Mouse (Mus musculus) heart, embryonic 16.5 days (tissue): ENCODE measurements around the gene Timm44. TPM values are rescaled to one million over a fixed set of nuclear protein-coding genes. Genes with fewer than 3 reads are reported as not detected.

Experiments
- ATAC-seq: fragments of 200-750 bp; cut with Nextera tagmentation; replicated peaks from 2 replicates; pipeline ENCODE4 v1.8.0; 2017; ENCODE audit warnings: moderate number of reproducible peaks; ENCODE audit not compliant: insufficient read depth, low FRiP score; ENCODE audit errors: extremely low read depth
- H3K27ac ChIP-seq: fragments of 300-500 bp; sonication (generic); 2 replicates; pipeline ENCODE4 v1.5.1; 2014; ENCODE audit warnings: mild to moderate bottlenecking, low read length, control low read depth, moderate library complexity
- H3K27me3 ChIP-seq: fragments of 300-500 bp; sonication (generic); 2 replicates; pipeline ENCODE4 v1.6.1; 2014; ENCODE audit warnings: low read length, mixed read lengths; ENCODE audit not compliant: control insufficient read depth, insufficient read depth
- H3K36me3 ChIP-seq: fragments of 300-500 bp; sonication (generic); 2 replicates; pipeline ENCODE4 v1.6.1; 2014; ENCODE audit not compliant: control insufficient read depth, insufficient read depth
- H3K4me1 ChIP-seq: fragments of 300-500 bp; sonication (generic); 2 replicates; pipeline ENCODE4 v1.6.1; 2014; ENCODE audit warnings: low read length, mixed read lengths; ENCODE audit not compliant: control insufficient read depth, insufficient read depth
- H3K4me2 ChIP-seq: fragments of 300-500 bp; sonication (generic); 2 replicates; pipeline ENCODE4 v1.6.1; 2014; ENCODE audit warnings: low read depth, mild to moderate bottlenecking, control low read depth, low read length
- H3K4me3 ChIP-seq: fragments of 300-500 bp; sonication (generic); 2 replicates; pipeline ENCODE4 v1.5.1; 2014; ENCODE audit warnings: mild to moderate bottlenecking, control low read depth, low read length
- H3K9ac ChIP-seq: fragments of 300-500 bp; sonication (generic); 2 replicates; pipeline ENCODE4 v1.6.1; 2014; ENCODE audit warnings: low read length, control low read depth
- H3K9me3 ChIP-seq: fragments of 300-500 bp; sonication (generic); replicated peaks from 2 replicates; pipeline ENCODE4 v1.6.1; 2016; ENCODE audit warnings: low read length; ENCODE audit not compliant: control insufficient read depth
- WGBS: fragments of 180-500 bp; shearing (Covaris S2); extraction: QIAGEN DNeasy Blood & Tissue Kit; methylation state at CpG from one replicate; pipeline ENCODE4 v1.1.7; 2014; 5-methylcytosine and 5-hydroxymethylcytosine counted together
- polyA plus RNA-seq: library from polyadenylated mRNA; unstranded; fragments of >200 nt; fragmentation: Nextera tagmentation; extraction: Ambion mirVana; gene quantifications from 2 replicates; pipeline ENCODE4 v1.2.1, GENCODE M21; 2015

The Timm44 gene
- polyA plus RNA-seq, 1 experiment from 2014 or later = 75.5 TPM

DNA sequence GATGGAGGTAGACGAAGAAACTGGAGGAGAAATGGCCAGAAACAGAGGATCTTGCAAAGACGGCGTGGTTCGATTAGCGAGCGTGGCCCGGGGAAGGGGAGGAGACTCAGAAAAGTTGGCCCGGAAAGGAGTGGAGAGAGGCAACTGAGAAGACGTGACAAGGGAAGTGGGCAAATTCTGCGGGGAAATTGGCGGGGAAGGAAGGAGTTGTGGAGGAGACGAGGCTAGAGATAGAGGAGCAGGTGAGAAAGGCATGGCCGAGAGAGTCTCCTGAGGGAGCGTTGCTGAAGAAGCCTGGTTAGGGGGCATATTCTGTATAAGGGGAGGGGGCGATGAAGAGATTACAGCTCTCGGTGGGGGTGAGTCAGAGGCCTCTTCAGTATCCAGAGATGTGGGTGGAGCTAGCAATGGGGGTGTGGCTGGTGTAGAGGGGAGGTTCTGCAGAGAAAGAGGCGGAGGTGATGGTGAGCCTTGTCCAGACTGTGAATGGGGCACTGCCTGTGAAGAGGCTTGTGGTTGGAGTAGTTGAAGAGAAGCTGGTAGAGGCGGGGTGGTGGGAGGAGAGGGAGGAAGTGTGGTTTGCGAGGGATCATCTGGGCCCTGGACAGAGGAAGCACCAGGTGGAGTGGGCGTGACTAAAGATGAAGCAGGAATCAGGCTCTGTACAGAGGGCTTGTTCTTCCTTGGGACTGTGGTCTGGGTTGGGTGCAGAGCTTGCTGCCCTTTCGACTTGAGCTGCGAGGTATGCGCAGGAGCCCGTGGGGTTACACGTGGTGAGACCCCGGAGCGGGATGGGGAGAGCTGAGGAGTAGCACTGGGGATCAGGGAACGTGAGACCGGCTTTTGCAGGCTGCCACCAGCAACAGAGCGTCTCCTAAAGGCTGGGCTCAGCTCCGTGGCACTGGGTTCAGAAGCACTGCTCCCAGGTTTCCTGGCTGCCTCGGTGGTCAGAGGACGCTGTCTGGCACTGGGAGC is 61.4 kb downstream of the Timm44 start:
- H3K27me3 ChIP-seq = peaks cover 51% of the 10 kb centered on the region
- H3K9me3 ChIP-seq = no peaks in the 10 kb centered on the region; the same call in 1 of the 2 replicates
- WGBS = 3% methylated on average over 33 of the region's 33 CpGs
- no peak overlapping the region for H3K27ac ChIP-seq
- H3K4me1 ChIP-seq = peaks cover 27% of the 10 kb centered on the region
- H3K4me2 ChIP-seq = peak overlapping the region; percentile 76
- ATAC-seq = peak; percentile 12; the same call in 1 of the 2 replicates
- peak overlapping the region; percentile 41 for H3K4me3 ChIP-seq
- no peaks in the 10 kb centered on the region; the same call in 1 of the 2 replicates for H3K36me3 ChIP-seq
- H3K9ac ChIP-seq = 0 out of 2 replicates have a peak overlapping the region, but pooled peaks have one; percentile 20

- peak; percentile 57 for ATAC-seq
- H3K9ac ChIP-seq = peak overlapping the region; percentile 54
- no peaks in the 10 kb centered on the region; the same call in 1 of the 2 replicates for H3K36me3 ChIP-seq
- peak overlapping the region; percentile 76 for H3K4me2 ChIP-seq
- peak overlapping the region; percentile 41 for H3K4me3 ChIP-seq
- peaks cover 27% of the 10 kb centered on the region for H3K4me1 ChIP-seq
- peaks cover 49% of the 10 kb centered on the region for H3K27me3 ChIP-seq
- 4% methylated on average over 18 of the region's 18 CpGs for WGBS
- no peaks in the 10 kb centered on the region; the same call in 1 of the 2 replicates for H3K9me3 ChIP-seq
- H3K27ac ChIP-seq = no peak overlapping the region
Measured at GRCm38 (mm10) chr8:4213210-4214005, 62.3 kb downstream of the Timm44 start.

- Histone ChIP-seq H3K36me3 (no peaks in the 10 kb centered on the region; the same call in 1 of the 2 replicates), H3K27ac (no peak overlapping the region), H3K9me3 (no peaks in the 10 kb centered on the region; the same call in 1 of the 2 replicates), H3K4me2 (peak overlapping the region; percentile 76), H3K4me3 (peak overlapping the region; percentile 41), H3K27me3 (peaks cover 43% of the 10 kb centered on the region), H3K9ac (peak overlapping the region; percentile 54), H3K4me1 (peaks cover 27% of the 10 kb centered on the region)
- WGBS = 1% methylated on average over 25 of the region's 25 CpGs
- 0 out of 2 replicates have a peak, but pooled peaks have one; percentile 2 for ATAC-seq
Measured at GRCm38 (mm10) chr8:4212809-4213209, 62.9 kb downstream of the Timm44 start.

- no peak overlapping the region for H3K4me3 ChIP-seq
- H3K4me1 ChIP-seq = peaks cover 20% of the 10 kb centered on the region
- 75% methylated on average over 6 of the region's 6 CpGs for WGBS
- no peak overlapping the region for H3K9ac ChIP-seq
- no peaks in the 10 kb centered on the region; the same call in 1 of the 2 replicates for H3K36me3 ChIP-seq
- no peak for ATAC-seq
- H3K9me3 ChIP-seq = no peaks in the 10 kb centered on the region; the same call in 1 of the 2 replicates
- H3K27me3 ChIP-seq = peaks cover 33% of the 10 kb centered on the region
- no peak overlapping the region for H3K27ac ChIP-seq
- no peak overlapping the region for H3K4me2 ChIP-seq
Measured at GRCm38 (mm10) chr8:4211097-4211496, 64.6 kb downstream of the Timm44 start.

Other genes with a start within 250 kb of the Timm44 start
- 0.12 TPM in 1 of 2 replicates, not detected in the other for gene Cd209f, start 170.1 kb downstream of the Timm44 start, polyA plus RNA-seq
- gene Cd209g, start 141.8 kb downstream of the Timm44 start, polyA plus RNA-seq = not detected in 2 replicates
- 15.0 and 16.7 TPM in 2 replicates for gene Evi5l, start 109.3 kb downstream of the Timm44 start, polyA plus RNA-seq
- gene Prr36, start 58.5 kb downstream of the Timm44 start, polyA plus RNA-seq = 0.25 and 0.80 TPM in 2 replicates
- 0.39 and 0.54 TPM in 2 replicates for gene Lrrc8e, start 49.1 kb downstream of the Timm44 start, polyA plus RNA-seq
- 20.8 and 25.0 TPM in 2 replicates for gene Map2k7, start 37.2 kb downstream of the Timm44 start, polyA plus RNA-seq
- gene Gm49320, start 37.0 kb downstream of the Timm44 start, polyA plus RNA-seq = 0.42 and 0.81 TPM in 2 replicates
- 3.0 and 3.6 TPM in 2 replicates for gene Tgfbr3l, start 27.7 kb downstream of the Timm44 start, polyA plus RNA-seq
- gene Snapc2, start 22.8 kb downstream of the Timm44 start, polyA plus RNA-seq = 41.9 and 42.5 TPM in 2 replicates
- 27.5 and 28.4 TPM in 2 replicates for gene Ctxn1, start 16.6 kb downstream of the Timm44 start, polyA plus RNA-seq
- 40.8 and 79.9 TPM in 2 replicates for gene Ccl25, start 49.3 kb upstream of the Timm44 start, polyA plus RNA-seq
- gene Elavl1, start 49.5 kb upstream of the Timm44 start, polyA plus RNA-seq = 155 and 168 TPM in 2 replicates
- 43.9 and 50.1 TPM in 2 replicates for gene Cers4, start 217.1 kb upstream of the Timm44 start, polyA plus RNA-seq